Mouse (Mus musculus) lung, postnatal 14 days (tissue): ENCODE measurements around the gene Esrrg.

Experiments
- DNase-seq: peaks from one replicate; pipeline ENCODE4 v3.0.0; 2021

Gene Esrrg

DNA sequence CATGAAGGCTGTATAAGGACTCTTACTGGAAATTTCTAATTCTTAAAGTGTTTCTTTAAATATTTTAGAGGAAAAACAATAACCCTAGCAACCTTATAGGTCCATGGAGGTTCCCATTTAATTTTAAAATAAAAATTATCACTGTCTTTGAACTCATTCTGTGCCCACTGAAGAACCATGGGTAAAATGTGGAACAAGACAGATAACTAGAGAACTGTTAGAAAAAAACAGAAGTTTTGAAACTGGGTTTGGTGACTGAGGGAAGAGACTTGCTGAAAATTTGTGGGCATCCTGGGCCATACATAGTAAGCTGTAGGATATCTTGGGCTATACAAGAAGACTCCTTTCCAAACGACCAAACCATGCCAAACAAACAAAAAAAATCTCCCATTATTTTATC is 565.3 kb downstream of the Esrrg start:
- DNase-seq: no peak

GRCm38 (mm10) chr1:188182951-188183350 is 574.4 kb downstream of the Esrrg start:
- DNase-seq: no peak

DNA sequence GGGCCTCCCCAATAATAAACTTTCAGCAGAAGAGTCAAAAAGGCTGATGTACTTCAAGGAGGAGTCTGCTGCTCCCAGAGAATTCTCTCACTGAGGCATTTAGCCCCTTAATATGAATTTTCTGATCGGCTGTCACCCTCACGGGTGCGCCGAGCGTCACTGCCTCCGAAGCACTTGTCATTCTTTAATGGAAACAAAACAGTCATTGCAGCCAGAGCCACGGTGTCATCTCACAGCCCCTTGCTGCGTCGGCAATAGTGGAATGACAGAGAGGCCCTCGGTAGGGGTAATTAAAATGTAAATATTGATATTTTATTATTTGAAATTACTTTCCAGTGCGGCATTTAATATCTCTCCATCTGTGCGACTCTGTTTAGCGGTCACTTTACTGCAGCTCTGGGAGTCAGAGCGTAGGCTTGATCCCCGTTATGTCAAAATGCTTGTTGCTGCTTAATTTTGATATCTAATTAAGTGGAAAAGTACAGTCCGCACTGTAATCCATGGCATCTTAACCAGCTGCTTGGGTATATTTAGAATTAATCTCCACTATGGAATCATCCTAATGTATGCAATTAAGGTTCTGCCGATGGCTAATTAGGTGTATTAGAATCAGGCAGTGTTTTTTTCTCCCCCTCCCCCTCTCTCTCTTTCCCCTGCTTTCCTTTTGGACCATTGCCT is 578.0 kb downstream of the Esrrg start:
- DNase-seq: no peak

DNA sequence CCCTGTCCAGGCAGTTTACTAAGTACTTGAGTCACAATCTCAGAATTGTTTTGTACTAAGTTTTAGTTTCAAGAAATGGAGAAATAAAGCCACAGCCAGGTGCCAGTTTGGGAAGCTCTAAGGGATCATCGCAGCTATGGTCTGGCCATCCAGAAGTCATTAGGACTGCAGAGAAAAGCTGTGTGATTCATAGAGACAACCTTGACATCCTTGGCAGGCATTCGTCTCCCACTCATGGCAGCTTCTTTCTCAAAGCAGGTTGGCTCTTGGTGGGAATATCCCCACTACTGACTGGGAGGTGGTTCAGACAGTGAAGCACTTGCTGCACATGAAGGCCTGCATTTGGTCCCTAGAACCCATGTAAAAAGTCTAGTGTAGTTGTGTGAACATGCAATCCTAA is 584.4 kb downstream of the Esrrg start:
- no peak for DNase-seq

- DNase-seq: no peak
Observed at GRCm38 (mm10) chr1:188207421-188207820, 598.8 kb downstream of the Esrrg start.

GRCm38 (mm10) chr1:188209025-188209424 is 600.4 kb downstream of the Esrrg start:
- no peak for DNase-seq

DNA sequence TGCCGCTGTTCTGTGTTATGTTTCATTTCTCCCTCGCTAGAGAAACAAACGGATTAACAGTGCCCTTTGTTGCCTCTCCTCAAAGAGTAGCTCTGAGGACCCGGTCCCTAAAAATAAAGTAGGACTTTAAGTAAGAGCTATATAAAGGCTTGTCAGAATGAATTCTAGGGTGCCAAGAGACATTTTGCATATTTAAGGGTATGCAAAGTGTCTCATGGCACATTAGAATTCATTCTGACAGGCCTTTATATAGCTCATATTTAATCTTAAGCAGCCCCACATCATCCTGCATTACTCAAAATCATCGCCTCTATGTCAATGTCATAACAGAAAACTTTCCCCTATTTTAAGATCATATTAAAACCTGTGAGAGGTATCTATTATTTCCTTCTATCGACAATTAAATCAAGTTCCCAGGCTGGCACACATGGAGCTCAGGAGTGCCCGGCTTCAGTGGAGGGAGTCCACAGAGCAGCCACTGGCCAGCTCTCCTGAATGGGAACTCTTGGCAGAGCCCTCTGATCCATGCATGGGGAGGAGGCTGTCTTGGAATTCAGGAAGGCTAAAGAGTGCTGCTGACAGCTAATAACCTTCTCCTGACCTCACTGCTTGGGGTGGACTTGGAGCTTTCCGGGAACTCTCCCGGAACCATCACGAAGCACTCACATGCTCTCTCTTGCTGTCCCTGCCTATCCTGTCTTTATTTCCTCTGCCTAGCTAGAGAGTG is 606.5 kb downstream of the Esrrg start:
- no peak for DNase-seq

DNA sequence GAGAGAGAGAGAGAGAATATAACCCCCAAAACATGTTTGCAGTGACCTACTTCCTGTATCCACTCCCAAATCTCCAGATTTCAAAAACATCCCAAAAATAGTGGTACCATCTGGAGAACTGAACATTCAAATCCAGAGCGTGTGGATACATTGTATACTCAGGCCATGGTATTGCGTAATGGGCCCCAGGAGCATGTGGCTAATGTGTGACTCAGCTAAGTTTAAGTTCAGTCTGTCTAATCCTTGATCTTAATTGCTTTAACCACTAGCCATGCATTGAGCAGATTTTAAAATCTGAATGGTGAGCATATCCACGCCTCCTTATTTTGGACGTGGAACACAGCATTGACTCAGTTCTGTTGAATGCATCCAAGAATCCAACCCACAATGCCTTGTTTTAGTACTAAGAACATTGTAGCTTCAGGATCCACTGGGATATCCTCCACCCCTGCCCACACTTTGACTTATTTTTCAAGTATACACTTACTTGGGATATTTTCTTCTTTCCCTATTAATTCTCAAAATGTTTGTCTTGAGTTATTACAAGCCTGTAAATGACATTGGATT is 612.7 kb downstream of the Esrrg start:
- DNase-seq: no peak

DNA sequence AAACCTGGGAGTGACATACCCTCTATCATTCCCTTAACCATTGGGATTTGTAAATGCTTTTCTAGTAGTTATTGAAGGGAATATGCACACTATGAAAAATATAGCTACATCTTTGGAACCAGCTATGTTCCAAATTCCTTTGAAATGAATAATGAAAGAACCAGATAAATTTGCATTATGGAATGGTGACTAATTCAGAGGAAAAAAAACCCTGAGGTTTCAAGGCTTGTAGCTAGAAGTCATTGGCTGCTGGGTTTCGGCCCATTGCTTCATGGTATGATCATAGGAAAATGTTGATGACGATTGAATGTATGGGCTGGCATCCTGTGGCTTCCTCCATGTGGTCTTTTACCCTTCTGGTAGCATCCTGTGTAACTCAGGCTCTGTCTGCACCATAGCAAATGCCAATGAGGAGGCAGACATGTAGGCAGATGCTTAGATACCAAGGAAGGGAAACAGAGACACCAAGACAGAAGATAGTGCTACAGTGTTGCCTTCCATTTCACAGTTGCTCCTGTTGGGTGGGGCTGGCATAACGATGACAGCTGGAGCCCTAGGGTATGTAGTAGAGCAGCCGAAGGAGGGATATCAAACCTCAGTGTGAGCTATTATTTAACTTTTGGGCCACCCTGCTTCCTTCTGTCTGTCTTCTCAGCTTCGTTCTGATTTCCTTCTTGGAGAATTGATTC is 624.6 kb downstream of the Esrrg start:
- no peak for DNase-seq

- no peak for DNase-seq
Observed at GRCm38 (mm10) chr1:188238636-188239035, 630.0 kb downstream of the Esrrg start.

DNA sequence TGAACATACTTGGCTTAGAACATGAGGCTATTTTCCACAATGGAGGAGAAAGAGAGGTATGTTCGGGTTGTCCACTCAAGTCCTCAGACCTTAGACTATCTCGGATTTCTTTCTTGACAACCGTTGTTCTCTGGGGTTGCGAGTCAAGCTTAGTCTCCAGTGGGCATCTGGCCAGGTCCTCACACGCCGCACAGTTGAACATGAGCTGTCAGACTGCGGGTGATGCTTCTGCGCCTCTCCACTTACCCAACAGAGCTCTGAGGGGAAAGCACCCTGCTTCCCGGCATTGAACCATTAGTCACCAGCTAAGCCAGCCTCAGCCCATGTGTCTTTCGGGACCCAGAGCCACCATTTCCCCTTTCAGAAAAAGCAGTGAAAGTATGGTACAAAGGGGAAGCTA is 633.2 kb downstream of the Esrrg start:
- no peak for DNase-seq

GRCm38 (mm10) chr1:188257500-188257899 is 648.9 kb downstream of the Esrrg start:
- no peak for DNase-seq

GRCm38 (mm10) chr1:188260259-188261107 is 651.9 kb downstream of the Esrrg start:
- DNase-seq: no peak

DNA sequence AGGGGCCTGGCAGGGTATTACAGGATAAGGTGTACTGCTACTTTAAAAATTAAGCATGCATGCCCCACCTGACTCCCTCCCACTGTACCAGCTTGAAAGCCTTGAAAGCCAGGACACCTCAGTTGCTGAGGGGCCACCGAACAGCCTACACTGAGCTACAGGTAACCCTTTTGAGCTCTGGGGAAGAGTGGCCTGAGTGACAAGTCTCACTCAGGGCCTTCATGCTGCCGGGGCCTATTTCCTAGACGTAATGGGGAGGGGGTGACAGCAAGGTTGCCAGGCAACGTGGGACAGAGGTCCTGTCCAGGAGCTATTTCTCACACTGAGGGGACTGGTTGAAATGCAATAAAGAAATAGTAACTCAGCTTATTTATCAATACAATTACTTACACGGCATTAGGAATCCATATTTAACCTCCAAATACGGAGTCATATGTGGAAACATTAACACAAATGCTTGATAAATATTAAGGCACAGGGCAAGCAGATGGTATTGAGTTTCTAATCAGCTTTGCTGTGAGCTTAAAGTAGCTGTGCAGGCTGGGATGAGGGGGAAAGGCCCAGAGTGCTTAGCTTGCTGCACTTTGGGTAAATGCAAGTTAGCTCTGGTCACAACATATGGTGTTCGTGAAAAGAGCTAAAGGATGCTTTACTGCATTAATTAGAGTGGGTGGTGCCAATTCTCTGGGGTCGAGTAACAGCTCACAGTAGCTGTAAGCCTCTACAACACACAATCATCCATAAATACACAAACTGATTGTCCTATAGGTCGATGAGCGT is 653.5 kb downstream of the Esrrg start, which contains the start of gene Ush2a:
Gene Ush2a (plus strand): TSS at position 121 of the 780 bp plus-strand sequence.
- no peak for DNase-seq
